Mouse (Mus musculus) heart, adult 18-20 months (tissue): ENCODE results near the gene Lactb. TPM values are rescaled to one million over a fixed set of nuclear protein-coding genes. Genes with fewer than 3 reads are reported as not detected.
A peak's percentile ranks its signal among the peaks of the same experiment; 100 is the strongest.

ENCODE experiments used
- DNase-seq, 2 experiments: peaks; one replicate each; pipeline ENCODE4 v3.0.0; 2021 to 2022; ENCODE audit warnings: mixed read lengths in 1 of 2
- long read RNA-seq, 2 experiments: library from polyadenylated mRNA; stranded (forward); transcript quantifications; one replicate each; pipeline ENCODE4 v2.0.0; 2021
- total RNA-seq, 2 experiments: library from RNA; stranded (reverse); gene quantifications; 2 replicates each; pipeline ENCODE4 v1.2.3; 2021

The Lactb gene
- 10 to 100 TPM; 23.2 to 24.4 TPM for total RNA-seq
- long read RNA-seq, experiment 1, transcript Lactb-201 (6 exons, 2,031 nt) = major isoform, 27 of 34 reads
- long read RNA-seq, experiment 1, partial matches to known transcripts = 6 of 34 reads
- long read RNA-seq, experiment 1, other reads (novel, unspliced or antisense) = 1 of 34 reads
- long read RNA-seq, experiment 2, transcript Lactb-201 (6 exons, 2,031 nt) = major isoform, 6 of 7 reads
- long read RNA-seq, experiment 2, partial matches to known transcripts = 1 of 7 reads
- long read RNA-seq, experiment 2, other reads (novel, unspliced or antisense) = 0 of 7 reads

DNA sequence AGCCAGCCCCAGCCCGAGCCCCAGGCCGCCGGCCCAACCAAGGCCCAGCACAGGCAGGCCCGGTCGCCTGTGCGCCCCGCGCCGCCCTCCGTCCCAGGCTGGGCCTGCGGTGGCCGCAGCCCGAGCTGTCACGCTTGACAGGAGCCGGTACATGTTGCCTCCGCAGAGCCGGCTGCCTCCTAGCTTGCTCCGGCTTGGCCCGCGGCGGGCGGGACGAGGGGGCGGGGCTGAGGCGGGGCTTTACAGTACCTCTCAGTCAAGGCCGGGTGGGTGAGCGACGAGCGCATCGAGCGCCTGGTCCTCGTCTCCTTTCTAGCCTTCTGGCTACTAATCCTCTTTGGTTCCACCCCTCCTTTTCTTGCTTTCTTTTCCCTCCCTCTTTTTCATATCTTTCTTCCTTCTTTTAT lies at the start of gene Lactb:
Lactb (minus strand) TSS at position 246 of the 407 bp plus-strand sequence.
- DNase-seq = peak; percentile 96 to 98

GRCm38 (mm10) chr9:67023371-67023770 lies 48.1 kb upstream of the Lactb start:
- DNase-seq = no peak

DNA sequence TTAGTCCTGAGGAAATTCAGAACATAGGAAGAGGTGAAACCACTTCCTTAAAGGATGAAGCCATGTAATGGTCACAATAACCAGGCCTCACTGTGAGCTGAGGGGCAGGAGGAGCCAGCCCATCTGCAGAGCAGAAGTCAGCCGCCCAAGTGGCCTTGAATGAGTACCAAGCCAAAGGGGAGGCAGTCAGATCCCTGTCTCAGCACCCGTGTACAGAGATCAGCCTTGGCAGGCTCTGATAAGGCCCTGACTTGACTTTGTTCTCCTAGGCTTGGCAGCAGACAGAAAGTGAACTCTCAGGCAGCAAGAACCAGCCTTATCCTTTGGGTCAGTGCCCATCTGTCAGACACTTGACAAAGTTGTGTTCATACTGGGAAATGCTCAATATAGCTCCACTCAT lies 44.8 kb upstream of the Lactb start:
- peak in 1 of 2 experiments; percentile 66 for DNase-seq

DNA sequence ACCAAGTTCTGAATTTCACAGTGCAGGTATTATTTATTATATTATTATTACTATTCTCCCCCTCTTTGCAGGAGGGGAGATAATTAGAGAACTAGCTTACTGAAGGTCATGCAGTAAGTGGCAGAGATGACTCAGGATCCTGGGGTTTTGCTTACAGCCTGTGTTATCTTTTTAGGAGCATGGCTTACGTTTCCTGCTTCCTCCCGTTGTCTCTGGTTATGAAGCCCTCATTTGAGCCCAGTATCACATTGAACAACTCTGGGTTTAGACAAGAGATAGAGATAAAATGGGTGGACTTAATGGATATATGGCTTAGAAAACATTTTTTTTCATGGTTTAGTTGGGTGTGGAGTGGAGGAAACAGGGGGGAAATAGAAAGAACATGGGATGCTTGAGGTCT lies 38.2 kb upstream of the Lactb start:
- DNase-seq = no peak

DNA sequence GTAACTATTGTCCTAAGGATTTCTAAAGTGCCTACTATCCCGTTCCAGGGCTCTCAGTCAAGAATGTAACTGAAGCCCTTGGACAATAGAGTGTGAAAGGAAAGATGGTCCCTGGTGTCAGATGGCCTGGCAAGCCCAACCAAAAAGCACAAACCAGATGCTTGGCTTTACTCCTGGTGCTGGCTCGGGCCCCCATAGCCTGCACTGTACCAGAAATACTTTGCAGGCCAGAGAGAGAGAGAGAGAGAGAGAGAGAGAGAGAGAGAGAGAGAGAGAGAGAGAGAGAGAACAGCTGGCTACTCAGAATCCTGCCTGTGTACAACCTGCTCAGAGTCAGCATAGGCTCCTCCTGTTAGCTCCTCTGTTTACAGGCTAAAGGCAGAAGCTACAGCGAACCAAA lies 37.2 kb upstream of the Lactb start:
- peak; percentile 82 to 87 for DNase-seq

- no peak for DNase-seq
These were observed 36.2 kb upstream of the Lactb start for GRCm38 (mm10) chr9:67011483-67011882.

DNA sequence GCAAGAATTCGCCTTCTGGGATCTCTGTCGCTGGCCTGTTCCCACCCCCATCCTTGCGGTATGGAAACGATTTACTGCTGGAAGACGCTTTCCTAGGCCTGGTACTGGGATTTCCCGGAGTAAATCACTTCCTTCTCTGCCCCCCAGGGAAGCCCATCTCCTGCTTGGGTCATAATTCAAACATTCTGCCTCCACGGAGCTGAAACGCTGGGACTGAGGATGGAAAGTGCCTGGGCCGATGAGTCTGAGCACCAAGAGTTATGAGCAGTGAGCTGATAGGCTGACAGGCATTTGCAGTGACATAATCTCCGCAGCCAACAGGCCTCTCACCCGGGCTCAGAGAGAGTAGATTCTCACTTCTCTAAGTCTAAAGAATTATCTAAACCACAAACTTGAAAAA lies 33.5 kb upstream of the Lactb start:
- DNase-seq = no peak

DNA sequence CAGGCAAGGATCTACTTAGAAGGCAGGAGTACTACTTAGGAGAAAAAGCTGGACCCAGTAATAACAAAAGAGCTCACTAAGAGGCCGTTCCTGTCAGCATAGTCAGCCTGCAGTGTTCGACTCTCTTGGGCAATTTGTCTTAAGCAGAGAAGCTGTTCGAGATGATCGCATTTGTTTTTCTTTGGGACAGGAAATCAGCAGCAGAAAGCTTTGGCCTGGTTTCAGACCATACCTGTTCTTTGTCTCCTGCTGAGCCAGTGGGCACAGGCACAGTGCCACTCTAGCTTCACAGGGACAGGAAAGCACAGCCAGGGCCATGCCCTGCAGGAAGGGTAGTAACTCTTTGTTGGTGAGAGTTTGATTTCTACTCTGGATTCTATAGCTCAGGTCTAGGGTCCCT lies 31.1 kb upstream of the Lactb start:
- DNase-seq = no peak

DNA sequence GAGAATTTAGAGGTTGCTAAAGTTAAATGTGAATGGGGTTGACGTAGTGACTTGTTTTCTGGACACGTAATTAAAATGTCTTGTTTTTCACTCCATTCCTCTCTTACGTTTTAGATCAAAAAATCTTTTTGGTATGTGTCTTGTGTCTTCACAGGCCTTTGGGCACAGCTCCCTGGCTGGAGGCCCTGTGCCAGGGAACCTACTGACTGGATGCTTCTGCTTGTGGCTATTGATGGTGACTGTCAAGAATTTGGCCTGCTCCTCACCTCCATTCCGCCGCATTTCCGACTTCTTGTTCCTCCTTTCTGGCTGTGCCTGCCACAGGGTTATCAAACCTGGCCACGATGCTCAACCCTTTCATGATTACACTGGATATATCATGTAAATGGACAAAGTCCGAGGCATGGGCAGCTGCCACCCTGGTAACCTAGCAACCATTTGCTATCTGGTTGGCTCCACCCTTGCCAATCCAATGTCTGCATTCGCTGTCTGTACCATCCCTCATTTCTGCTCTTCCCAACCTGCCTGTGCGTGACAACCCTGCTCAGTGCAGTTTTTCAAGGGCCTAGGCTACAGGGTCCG lies 30.0 kb upstream of the Lactb start:
- DNase-seq = no peak

- DNase-seq = no peak
These were observed 28.4 kb upstream of the Lactb start for GRCm38 (mm10) chr9:67003656-67004055.

- DNase-seq = no peak
These were observed 27.9 kb upstream of the Lactb start for GRCm38 (mm10) chr9:67003156-67003555.

DNA sequence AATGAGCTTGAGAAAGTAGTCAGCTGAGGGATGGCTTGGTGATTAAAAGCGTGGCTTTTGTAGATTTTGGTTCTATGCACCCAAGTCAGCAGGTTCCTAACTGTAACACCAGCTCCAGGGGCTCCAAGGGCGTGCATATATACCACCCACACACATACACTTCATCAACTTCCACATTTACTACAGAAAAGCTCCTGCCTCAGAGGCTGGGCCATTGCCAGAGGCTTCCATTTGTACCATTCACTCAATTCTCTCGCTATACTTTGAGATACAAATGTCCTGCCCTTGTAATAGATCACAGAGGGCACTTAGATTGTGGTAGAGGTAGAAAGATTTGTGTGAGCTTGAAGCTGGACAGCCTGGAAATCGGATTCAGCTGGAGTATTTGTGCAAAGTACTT lies 26.2 kb upstream of the Lactb start:
- DNase-seq = no peak

- DNase-seq = peak; percentile 82 to 89
These were observed 25.8 kb upstream of the Lactb start for GRCm38 (mm10) chr9:67001050-67001449.

GRCm38 (mm10) chr9:66999698-67000097 lies 24.4 kb upstream of the Lactb start:
- no peak for DNase-seq

- DNase-seq = no peak
These were observed 16.6 kb upstream of the Lactb start for GRCm38 (mm10) chr9:66991750-66992410.

- no peak for DNase-seq
These were observed 15.9 kb upstream of the Lactb start for GRCm38 (mm10) chr9:66991021-66991749.

DNA sequence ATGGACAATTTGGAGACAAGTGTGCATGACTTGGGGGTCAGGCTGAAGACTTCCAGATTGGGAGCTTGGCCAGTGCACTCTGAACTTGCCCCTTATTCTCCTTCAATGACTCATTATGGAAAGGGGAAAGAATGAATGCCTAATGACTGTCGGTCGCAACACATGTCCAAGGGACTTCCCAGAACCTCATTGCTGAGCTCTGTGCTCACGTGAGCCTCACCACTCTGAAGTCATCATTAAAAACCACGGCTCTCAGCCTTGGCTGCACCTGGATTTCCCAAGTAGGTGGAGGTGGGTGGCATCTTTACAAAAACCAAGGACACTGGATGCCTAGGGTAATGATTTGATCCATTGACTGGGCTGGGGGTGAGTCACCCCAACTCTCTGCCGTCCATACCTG lies 14.8 kb upstream of the Lactb start:
- DNase-seq = no peak

- DNase-seq = no peak
These were observed 14.3 kb upstream of the Lactb start for GRCm38 (mm10) chr9:66989581-66989980.

DNA sequence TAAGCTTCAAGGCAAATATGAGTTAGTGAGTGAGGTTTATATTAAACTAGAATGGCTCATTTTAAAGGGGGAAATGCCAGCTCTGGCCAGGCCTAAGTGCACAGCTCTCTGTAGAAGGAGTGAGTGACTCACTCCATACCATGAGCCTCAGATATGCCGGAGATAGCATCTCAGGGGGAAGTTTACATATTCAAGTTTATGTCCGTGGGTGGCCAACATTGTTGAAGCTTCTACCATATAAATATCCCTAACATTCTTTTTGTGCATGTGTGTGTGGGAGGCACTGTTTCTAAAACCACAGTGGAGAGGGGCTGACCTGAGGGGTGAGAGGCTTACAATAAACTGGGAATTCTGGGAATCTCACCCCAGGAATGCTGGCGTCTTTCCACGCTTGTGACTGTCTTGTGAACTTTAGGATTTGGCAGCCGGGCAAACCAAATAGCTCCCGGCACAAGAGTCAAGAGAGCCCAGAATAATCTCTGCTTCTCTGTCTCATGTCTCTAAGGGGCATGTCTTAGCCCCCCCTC lies 13.7 kb upstream of the Lactb start:
- DNase-seq = peak; percentile 26 to 38

DNA sequence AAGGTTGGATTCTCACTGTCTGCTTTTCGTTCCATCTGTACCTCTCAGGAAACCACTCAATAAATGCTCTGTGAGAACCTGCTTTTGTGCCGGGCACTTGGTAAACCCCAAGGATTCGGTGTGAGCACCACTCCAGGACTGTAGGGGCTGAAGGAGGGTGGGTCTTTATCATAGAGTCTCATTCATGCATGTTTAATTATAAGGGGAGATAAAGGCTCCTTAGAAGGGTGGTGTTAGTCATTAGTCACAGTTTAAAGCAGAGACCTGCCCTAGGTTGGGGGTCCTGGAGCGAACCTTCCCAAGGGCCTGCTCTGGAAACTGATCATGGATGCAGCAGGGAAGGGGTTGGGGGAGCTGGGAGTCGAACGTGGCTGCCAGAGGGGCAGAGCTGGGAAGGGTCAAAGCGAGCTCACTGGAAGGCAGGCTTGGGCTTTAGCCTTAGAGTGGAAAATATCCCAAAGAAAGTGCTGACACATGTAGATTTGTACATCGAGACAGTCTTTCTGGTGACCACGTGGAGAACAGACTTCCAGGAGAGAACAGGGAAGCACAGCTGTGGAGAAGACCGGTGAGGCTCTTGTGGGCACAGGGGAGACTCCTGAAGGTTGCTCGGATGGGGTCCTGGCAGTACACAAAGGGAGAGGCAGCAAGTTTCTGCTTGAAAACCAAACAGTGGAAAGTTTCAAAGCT lies 13.1 kb upstream of the Lactb start:
- no peak for DNase-seq

DNA sequence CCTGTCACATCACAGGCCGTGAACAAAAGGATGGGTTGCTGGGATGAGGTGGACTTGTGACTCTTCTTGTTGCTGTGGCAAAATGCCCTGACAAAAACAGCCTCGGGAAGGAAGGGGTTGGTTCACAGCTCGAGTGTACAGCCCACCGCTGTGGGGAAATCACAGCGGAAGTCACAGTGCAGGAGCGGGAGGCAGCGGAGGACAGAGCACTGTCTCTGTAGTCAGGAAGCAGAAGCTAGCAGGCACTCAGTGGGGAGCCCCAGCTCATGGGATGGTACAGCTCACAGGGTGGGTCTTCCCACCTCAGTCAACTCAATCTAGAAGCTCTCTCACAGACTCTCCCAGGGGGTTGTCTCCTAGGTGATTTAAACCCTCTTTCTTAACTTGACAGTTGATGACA lies 10.1 kb upstream of the Lactb start:
- no peak for DNase-seq

DNA sequence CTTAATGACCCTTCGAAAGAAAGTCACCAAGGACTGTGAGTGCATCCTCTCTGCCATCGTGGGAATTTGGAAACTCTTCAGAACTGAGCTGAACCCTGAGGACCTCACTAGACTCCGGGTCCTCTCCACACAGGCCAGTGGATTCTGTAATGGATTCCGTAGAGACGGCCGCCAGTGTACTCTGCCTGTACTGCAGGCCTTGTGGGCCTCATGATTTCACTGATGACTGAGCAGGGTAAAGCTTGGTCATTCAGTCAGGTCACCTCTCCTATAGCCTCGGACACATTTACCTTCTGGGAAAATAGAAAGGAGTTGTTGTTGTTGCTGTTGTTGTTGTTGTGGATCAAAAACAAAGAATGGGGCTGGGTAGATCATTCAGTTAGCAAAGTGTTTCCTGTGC lies 6.8 kb upstream of the Lactb start:
- DNase-seq = no peak
